ENCODE assay signal across 8 mouse cellular contexts in the genomic region with DNA sequence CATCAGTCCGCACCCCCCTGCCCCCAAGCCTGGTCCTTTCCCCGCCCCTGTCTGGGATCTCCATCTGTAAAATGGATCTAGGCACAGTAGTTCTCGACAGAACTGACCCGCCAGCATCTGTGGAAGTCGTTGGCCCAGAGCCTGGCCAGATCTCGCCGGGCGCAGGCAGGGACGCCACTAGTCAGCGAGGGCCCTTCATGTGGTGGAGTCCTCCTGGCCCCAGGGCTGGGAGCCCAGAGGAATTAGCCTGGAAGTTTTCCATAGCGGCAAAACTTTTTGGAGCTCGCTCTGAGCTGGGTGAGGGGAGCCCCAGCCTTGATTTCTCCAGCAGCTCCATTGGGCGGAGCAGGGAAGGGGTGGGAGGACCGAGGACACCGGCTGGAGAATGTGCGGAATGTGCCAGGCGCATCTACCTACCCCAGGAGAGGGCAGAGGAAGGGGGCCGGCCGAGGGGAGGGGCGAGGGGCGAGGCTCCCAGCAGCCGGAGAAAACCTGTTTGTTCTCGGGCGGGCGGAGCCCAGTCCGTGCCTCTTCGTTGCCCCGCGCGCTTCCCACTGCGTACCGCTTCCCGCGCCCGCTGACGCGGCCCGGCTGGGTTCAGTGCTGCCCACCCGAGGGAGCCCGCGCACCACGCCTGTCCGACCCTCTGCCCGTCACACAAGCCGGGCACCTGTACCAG. TPM values are rescaled to one million over a fixed set of nuclear protein-coding genes. Genes with fewer than 3 reads are reported as not detected.
DNase-seq lines count a peak whose midpoint lies in the region; ATAC-seq lines count a peak whose summit lies in the region.

A gene (plus strand): TSS at position 499 of the 679 bp plus-strand sequence.

- no peaks in the 10 kb centered on the region for H3K9me3 ChIP-seq in forebrain, embryonic 13.5 days (replicated peaks)

- H3K9ac ChIP-seq in forebrain, embryonic 13.5 days, result 0 out of 2 replicates have a peak within 1 kb of the TSS, but pooled peaks have one; percentile 34

- 30% methylated on average over 23 of the region's 45 CpGs for WGBS in forebrain, embryonic 13.5 days

- H3K27me3 ChIP-seq in forebrain, embryonic 13.5 days, result peaks cover 5% of the 10 kb centered on the region; the same call in 1 of the 2 replicates

- no peaks in the 10 kb centered on the region for H3K4me1 ChIP-seq in forebrain, embryonic 13.5 days

- H3K4me3 ChIP-seq in forebrain, embryonic 13.5 days, result peak within 1 kb of the TSS; percentile 39

- peak; percentile 77; the same call in 1 of the 2 replicates for ATAC-seq in forebrain, embryonic 13.5 days

- intact Hi-C loops in heart, postnatal 14 days (cut with DNase I), result no loop called here

- H3K27ac ChIP-seq in forebrain, embryonic 13.5 days, result no peak within 1 kb of the TSS

- H3K36me3 ChIP-seq in forebrain, embryonic 13.5 days (ENCODE audit: poor library complexity, severe bottlenecking), result no peaks in the 10 kb centered on the region

- DNase-seq in right cerebral cortex, postnatal 14 days, result peak; percentile 10
- no peak for DNase-seq in right cerebral cortex, adult 2 months (ENCODE audit: low spot score in 2 of 2)
- DNase-seq in heart, postnatal 14 days, result peak; percentile 36 to 39
- peak; percentile 82 for DNase-seq in kidney, postnatal 36 days
- peak; percentile 69 for DNase-seq in mesoderm, embryonic 11.5 days (ENCODE audit: low read depth, low spot score)
- peak; percentile 71 for DNase-seq in testis, postnatal 10 days (ENCODE audit: low spot score)
- DNase-seq in cerebellum, adult 9-11 months, result no peak

- H3K4me2 ChIP-seq in forebrain, embryonic 13.5 days, result peak within 1 kb of the TSS; percentile 65

RNA-seq across cellular contexts. Expression of the gene that starts here (rescaled TPM):
- polyA plus RNA-seq in forebrain, embryonic 13.5 days (2015; fragmentation: Nextera tagmentation; extraction: Ambion mirVana), result 0.67 and 0.86 TPM in 2 replicates
- 1 to 10 TPM; 1.8 to 2.1 TPM for total RNA-seq in heart, postnatal 14 days (2021)

Comparison
In these comparisons a context has a peak if more than half of its experiments do, and no peak if none do; other contexts are left out.
1. DNase-seq: peak in right cerebral cortex, postnatal 14 days (single experiment), heart, postnatal 14 days (2 of 2), kidney, postnatal 36 days (2 of 2), mesoderm, embryonic 11.5 days (single experiment) and testis, postnatal 10 days (single experiment); none in right cerebral cortex, adult 2 months (0 of 2) and cerebellum, adult 9-11 months (single experiment).
2. Peak in ATAC-seq, H3K4me3 ChIP-seq, H3K9ac ChIP-seq and H3K4me2 ChIP-seq in forebrain, embryonic 13.5 days; RNA of the gene not detected or under 1 TPM.